Mouse (Mus musculus) brain, embryonic 18.5 days (tissue): ENCODE results near the gene 4921509C19Rik.
"Not testable (repeated sequence)": the region's sequence is repeated elsewhere in the genome, so short reads cannot be mapped to it uniquely, and the experiment has no call there.

Experiments
- DNase-seq: peaks from one replicate; pipeline ENCODE4 v3.0.0-alpha.2; 2012; ENCODE audit warnings: low read depth, low spot score

Gene 4921509C19Rik

DNA sequence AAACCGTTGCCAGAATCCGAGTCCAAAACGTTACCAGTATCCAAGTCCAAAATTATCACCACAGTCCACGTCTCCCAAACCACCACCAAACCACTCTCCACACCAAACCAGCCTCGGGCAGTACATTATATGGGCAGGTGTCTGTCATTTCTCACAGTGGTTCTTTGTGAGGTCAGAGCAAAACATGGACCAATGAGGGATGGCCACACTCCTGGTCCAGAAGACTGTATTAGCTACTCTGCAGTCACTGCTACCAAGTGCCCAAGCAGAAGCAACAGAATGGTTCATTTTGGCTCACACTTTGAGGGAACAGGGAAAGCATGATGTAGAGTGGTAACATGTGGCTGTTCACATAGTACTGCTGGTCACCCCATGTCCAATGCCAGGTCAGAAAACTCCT, at the start of gene 4921509C19Rik:
Gene 4921509C19Rik (minus strand): TSS at position 101 of the 400 bp plus-strand sequence.
- DNase-seq, result not testable (repeated sequence)

DNA sequence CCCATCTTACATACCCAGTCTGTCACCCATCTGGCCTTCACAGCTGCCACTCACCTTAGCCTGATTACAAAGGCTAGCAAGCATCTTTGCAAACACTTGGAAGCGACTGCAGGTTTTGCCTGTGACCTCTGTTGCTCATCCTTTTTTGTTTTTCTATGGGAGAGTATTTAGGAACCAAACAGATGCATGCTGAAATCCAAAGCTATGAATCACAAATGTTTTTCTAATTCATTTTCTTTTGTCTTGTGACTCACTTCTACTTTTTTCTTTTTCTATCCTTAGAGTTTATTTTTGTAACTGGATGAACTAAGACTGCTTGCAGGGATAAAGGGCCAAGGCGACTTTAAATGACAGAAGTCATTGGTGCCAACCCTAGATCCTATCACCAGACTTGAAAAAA, 49.6 kb upstream of the 4921509C19Rik start:
- DNase-seq, result no peak

GRCm38 (mm10) chr2:151524324-151525041, 48.5 kb upstream of the 4921509C19Rik start:
- DNase-seq, result no peak

DNA sequence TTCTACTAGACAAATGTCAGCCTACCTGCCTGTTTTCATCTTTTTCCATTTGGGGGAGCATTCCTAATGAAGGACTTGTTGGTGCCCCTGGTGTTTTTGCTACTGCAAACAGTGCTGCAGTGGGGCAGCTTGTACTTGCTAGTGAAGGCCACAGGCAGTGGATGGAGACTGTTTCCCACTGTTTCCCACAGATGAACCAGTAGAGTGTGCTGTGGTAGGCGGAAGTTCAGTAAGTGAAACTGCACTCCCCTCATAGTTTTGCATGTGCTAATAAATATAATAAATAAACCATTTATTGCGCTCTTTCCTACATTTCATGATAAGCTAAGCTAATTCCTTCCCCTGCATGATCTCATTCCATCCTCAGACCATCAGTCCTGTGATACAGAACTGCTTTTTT, 43.0 kb upstream of the 4921509C19Rik start:
- no peak for DNase-seq

DNA sequence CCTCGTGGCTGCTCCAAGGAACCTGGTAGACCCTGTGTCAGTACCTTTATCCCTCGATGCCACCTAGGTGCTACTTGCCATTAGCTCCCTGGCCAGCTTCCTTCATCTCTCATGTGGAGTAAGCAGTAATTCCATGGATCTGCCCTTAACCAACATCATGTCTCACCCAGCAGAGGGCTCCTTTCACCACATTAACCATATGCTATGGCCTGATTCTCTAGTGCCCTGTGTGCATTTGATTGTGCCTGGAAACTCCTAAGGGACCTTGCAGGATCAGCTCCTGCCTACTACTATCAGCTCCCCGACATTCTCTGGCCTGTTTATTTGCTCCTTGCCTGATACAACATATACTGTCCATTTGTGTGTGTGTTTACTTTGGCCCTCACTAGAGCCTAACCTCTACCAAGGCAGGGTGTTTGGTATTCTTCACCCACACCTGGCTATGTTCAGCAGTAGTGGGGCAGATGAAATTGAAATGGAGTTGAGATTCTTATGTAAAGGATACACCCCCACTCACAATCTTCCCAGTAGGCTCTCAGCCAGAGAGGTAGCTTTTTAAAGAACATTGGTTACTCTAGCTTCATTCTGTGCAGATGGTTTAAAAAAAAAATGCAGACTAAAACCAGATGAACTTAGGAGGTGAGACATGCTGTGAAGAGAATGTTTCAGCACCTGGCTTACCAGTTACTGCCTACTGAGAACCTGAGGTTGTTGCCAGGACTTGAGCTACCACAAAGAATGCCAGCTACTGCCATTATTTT, 37.8 kb upstream of the 4921509C19Rik start:
- DNase-seq, result no peak

DNA sequence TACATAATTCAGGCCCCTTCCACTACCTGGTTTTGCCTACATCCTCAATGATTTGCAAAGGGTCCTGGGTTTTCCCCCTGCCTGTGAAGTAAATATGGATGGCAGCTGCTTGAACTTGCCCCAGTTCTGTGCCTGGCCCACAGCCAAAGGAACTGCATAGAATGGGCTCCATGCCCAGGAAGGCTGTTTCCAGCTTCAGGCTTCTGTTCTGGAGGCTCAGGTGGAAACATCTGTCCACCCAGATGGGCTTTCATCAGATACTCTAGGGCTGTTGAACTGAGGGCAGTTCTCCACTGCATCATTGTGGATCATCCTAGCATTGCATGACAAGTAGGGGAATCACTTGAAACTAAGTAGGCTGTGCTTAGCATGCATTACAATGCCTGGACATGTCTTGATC, 36.2 kb upstream of the 4921509C19Rik start:
- no peak for DNase-seq

- DNase-seq, result no peak
These were observed 28.3 kb upstream of the 4921509C19Rik start for GRCm38 (mm10) chr2:151504226-151504625.

DNA sequence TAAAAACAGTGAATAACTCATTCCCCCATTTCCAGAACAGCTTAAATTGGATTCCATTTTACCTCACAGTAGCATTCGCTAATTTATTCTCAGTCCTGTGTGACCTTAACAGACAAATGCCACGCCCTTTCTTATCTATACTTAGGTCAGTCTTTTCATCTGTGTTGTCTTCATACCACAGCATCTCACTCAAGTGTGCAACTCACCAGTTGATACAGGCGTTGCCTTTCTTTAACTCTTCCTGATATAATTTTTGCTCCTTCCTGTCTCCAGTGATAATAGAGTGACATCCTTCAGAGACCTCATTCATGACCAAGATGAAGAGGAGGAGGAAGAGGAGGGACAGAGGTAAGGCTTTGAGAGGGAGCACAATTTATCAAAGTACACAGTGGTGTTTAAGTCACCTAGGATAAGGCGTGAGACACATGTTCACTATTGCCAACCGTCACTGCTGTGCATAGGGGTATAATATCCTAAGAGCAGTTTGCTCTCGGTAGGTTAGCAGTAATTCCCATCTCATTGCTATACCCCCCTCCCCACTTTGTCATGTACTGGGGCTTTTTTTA, 24.6 kb upstream of the 4921509C19Rik start:
- DNase-seq, result no peak

DNA sequence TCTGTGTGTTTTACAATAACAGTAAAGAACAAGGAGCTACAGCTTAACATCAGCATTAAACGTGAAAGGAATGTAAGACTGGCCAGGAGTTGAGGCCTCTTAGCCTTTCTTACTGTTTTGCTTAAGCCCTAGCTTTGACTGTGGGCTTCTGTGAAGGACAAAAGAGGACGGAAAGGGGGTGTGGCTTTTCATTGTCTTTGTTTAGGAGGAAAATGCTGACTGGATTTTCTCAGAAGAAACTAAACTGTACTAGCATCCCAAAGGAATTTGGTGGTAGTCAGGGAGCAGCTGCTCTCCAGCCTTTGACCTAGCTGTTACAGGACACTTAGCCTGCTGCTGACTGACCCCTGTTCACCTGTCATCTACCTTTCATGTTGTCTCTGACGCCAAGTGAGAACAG, 22.4 kb upstream of the 4921509C19Rik start:
- DNase-seq, result no peak

DNA sequence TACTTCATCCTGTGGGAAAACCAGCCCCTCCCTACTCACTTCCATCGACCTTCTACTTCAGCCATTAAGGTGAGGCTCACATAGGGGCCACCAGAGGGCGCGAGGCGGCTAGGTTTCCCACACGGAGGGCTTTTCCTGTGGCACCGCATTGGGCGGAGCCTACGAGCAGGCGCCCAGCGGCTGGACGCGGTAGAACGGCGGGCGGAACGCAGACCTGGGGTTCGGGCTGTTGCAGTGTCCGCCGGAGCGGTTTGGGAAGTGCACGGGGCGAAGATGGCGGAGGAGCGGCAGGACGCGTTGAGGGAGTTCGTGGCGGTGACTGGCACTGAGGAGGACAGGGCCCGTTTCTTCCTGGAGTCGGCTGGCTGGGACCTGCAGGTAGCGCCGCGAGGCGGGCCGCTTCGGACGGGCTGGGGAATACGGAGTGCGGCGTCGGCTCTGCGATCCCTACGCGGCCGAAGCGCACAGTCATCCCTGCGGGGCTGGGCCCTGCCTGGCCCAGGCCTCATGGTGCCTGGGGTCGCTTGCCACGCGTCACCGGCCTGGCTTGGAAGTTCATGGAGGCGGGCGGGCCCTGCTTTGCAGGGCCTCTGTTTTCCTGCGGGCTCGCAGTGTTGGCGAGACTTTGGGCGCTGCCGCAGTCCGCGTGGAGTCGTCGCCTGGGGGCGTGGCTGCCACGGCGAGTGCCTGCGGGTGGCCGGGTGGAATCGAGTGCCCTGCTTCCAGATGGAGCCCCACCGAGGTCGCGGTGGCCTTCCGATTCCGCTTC, 18.3 kb upstream of the 4921509C19Rik start, which contains the start of gene Nsfl1c:
Gene Nsfl1c (plus strand): TSS at position 148 of the 769 bp plus-strand sequence.
- peak; percentile 81 for DNase-seq

DNA sequence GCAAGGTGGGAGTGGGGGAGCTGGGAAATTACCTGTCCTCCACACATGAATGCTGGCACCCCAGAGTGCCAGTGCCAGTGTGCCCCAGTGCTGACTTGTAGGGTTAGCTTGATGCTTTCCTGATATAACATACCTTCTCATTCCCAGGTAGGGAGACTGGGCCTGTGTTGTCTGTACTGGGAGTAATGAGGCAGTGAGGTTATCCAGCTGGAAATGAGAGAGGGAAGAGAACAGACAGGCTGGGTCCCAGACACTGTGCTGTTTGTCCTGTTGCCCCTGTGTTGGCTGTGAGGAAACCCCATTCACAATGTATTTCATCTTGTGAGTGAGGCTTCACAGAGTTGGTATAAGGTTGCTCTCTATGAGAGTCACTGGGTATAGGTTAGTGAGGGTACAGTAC, 10.5 kb upstream of the 4921509C19Rik start:
- no peak for DNase-seq

- not testable (repeated sequence) for DNase-seq
These were observed 41.0 kb downstream of the 4921509C19Rik start for GRCm38 (mm10) chr2:151434971-151435370.

DNA sequence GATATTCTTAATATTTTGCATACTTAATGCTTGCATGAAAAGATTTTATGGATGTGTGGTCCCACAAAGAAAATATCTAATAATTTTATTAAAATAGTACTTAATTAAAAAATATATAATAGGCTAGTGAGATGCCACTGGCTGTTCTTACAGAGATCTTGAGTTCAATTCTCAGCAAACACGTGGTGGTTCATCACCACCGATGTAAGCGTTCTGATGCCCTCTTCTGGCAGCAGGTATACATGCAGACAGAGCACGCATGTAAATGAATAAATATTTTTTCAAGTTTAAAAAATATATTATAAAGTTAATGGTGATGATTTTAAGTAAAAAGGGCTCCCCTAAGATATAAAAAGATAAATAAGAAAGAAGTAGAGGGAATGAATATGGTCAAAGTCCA, 41.8 kb downstream of the 4921509C19Rik start:
- DNase-seq, result not testable (repeated sequence)
